Mouse (Mus musculus) limb, embryonic 15.5 days (tissue): ENCODE measurements at regions not wholly inside any gene's neighbourhood (a gene's known extent, or its start where the extent isn't known, plus 50 kb on each side); places are given as distances from the start of the nearest gene placed in this dataset.

ENCODE experiments used
- ATAC-seq: fragments of 200-750 bp; cut with Nextera tagmentation; 2 replicates; pipeline ENCODE4 v1.8.0; 2017; ENCODE audit warnings: low read depth, moderate TSS enrichment; ENCODE audit not compliant: insufficient number of reproducible peaks, low FRiP score, low TSS enrichment
- H3K27ac ChIP-seq: fragments of 300-500 bp; sonication (generic); 2 replicates; pipeline ENCODE4 v1.5.1; 2015; ENCODE audit warnings: moderate library complexity, mild to moderate bottlenecking, inconsistent platforms
- H3K27me3 ChIP-seq: fragments of 300-500 bp; sonication (generic); 2 replicates; pipeline ENCODE4 v1.6.1; 2015; ENCODE audit warnings: inconsistent platforms
- H3K36me3 ChIP-seq: fragments of 300-500 bp; sonication (generic); 2 replicates; pipeline ENCODE4 v1.6.1; 2015; ENCODE audit warnings: inconsistent platforms
- H3K4me1 ChIP-seq: fragments of 300-500 bp; sonication (generic); 2 replicates; pipeline ENCODE4 v1.6.1; 2015; ENCODE audit warnings: inconsistent platforms
- H3K4me2 ChIP-seq: fragments of 300-500 bp; sonication (generic); 2 replicates; pipeline ENCODE4 v1.6.1; 2015; ENCODE audit warnings: mild to moderate bottlenecking, inconsistent platforms
- H3K4me3 ChIP-seq: fragments of 300-500 bp; sonication (generic); 2 replicates; pipeline ENCODE4 v1.5.1; 2015; ENCODE audit warnings: mild to moderate bottlenecking, inconsistent platforms
- H3K9ac ChIP-seq: fragments of 300-500 bp; sonication (generic); 2 replicates; pipeline ENCODE4 v1.6.1; 2015; ENCODE audit warnings: inconsistent platforms
- H3K9me3 ChIP-seq: fragments of 300-500 bp; sonication (generic); 2 replicates; pipeline ENCODE4 v1.6.1; 2016; ENCODE audit warnings: inconsistent platforms
- WGBS: fragments of 180-500 bp; shearing (Covaris S2); methylation state at CpG from one replicate; pipeline ENCODE4 v1.1.7; 2015; 5-methylcytosine and 5-hydroxymethylcytosine counted together

GRCm38 (mm10) chr4:95270389-95270788, 218.4 kb upstream of the Jun start:
- Histone ChIP-seq H3K36me3 (no peaks in the 10 kb centered on the region), H3K9me3 (no peaks in the 10 kb centered on the region), H3K4me3 (no peak overlapping the region), H3K4me1 (no peaks in the 10 kb centered on the region), H3K27ac (no peak overlapping the region), H3K9ac (no peak overlapping the region), H3K27me3 (no peaks in the 10 kb centered on the region), H3K4me2 (no peak overlapping the region)
- no peak for ATAC-seq
- 74% methylated on average over 1 of the region's 1 CpGs for WGBS

GRCm38 (mm10) chr4:95276231-95276630, 224.2 kb upstream of the Jun start:
- no peak overlapping the region for H3K4me3 ChIP-seq
- no peak for ATAC-seq
- no peaks in the 10 kb centered on the region for H3K36me3 ChIP-seq
- H3K4me1 ChIP-seq = peaks cover 14% of the 10 kb centered on the region
- no peak overlapping the region for H3K4me2 ChIP-seq
- H3K27me3 ChIP-seq = no peaks in the 10 kb centered on the region
- H3K27ac ChIP-seq = no peak overlapping the region
- no peaks in the 10 kb centered on the region for H3K9me3 ChIP-seq
- H3K9ac ChIP-seq = no peak overlapping the region
- 60% methylated on average over 3 of the region's 3 CpGs for WGBS

GRCm38 (mm10) chr4:95277989-95278713, 226.1 kb upstream of the Jun start:
- Histone ChIP-seq H3K4me1 (peaks cover 14% of the 10 kb centered on the region), H3K9ac (no peak overlapping the region; the same call in 1 of the 2 replicates), H3K4me2 (peak overlapping the region; percentile 32), H3K9me3 (no peaks in the 10 kb centered on the region), H3K27me3 (no peaks in the 10 kb centered on the region), H3K36me3 (no peaks in the 10 kb centered on the region), H3K4me3 (no peak overlapping the region), H3K27ac (peak overlapping the region; percentile 70)
- ATAC-seq = no peak
- 36% methylated on average over 11 of the region's 11 CpGs for WGBS

DNA sequence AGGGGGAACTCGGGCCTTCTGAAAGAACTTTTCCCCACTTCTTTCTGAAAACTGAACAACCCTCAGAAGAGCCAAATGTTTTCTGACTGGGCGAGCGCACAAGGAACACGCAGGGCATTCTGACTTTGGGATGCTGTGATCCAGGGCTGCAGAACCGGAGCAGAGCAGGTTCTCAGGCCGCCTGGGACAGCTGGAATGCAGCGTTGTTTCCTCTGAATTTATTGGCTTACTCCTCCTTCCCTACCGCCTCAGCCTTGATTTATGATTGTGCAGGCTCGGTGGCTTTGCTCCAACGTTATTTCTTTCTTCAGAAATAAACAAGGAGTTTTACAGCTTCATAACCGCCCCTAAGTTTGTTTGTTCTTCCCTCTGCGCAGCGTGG, 226.7 kb upstream of the Jun start:
- Histone ChIP-seq H3K27me3 (no peaks in the 10 kb centered on the region), H3K4me2 (peak overlapping the region; percentile 32), H3K4me1 (peaks cover 14% of the 10 kb centered on the region), H3K9me3 (no peaks in the 10 kb centered on the region), H3K27ac (peak overlapping the region; percentile 70), H3K4me3 (no peak overlapping the region), H3K36me3 (no peaks in the 10 kb centered on the region), H3K9ac (no peak overlapping the region; the same call in 1 of the 2 replicates)
- WGBS = 8% methylated on average over 13 of the region's 13 CpGs
- no peak for ATAC-seq

DNA sequence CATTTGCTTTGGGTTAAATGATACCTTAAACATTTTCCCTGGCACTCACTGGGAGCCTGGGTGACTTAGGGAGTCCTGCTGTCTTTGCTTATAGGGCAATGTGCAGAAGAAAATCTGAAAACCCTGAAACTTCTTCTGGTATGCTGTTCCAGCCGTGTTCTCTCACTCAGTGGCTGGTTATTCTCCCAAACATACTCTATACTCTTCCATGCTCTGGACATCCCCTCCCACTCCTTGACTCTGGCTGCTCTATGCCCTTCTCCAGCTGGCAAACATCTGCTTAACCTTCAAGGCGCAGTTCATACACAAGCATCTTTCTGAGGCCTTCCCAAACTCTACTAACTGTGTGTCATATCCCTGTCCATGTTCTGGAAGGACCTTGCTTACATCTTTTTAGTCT, 227.2 kb upstream of the Jun start:
- 43% methylated on average over 2 of the region's 2 CpGs for WGBS
- H3K9ac ChIP-seq = no peak overlapping the region
- no peaks in the 10 kb centered on the region for H3K9me3 ChIP-seq
- no peak overlapping the region for H3K4me2 ChIP-seq
- no peak for ATAC-seq
- H3K27ac ChIP-seq = peak overlapping the region; percentile 70
- H3K4me3 ChIP-seq = no peak overlapping the region
- H3K36me3 ChIP-seq = no peaks in the 10 kb centered on the region
- no peaks in the 10 kb centered on the region for H3K27me3 ChIP-seq
- H3K4me1 ChIP-seq = peaks cover 14% of the 10 kb centered on the region

DNA sequence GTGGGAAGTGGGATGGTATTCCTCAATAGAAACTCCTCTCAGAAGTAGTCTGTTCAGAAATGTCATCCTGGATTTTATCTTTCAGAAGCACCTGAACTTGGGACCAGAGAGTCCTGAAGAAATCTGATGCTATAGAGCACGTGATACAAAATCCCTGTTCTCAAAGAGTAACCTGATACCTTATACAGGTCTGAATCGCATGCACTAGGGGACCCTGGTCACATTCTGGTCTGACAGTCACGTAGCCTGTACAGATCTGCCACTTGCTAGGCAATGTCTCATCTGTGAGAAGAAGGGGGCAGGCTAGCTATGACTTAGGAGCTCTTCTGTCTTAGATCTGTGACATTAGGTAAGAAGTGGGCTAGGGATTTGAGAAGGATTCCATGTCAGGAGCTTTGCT, 230.1 kb upstream of the Jun start:
- H3K27ac ChIP-seq = no peak overlapping the region
- H3K27me3 ChIP-seq = no peaks in the 10 kb centered on the region
- ATAC-seq = no peak
- no peak overlapping the region for H3K4me2 ChIP-seq
- H3K4me1 ChIP-seq = peaks cover 14% of the 10 kb centered on the region
- no peak overlapping the region for H3K4me3 ChIP-seq
- H3K9me3 ChIP-seq = no peaks in the 10 kb centered on the region
- 26% methylated on average over 3 of the region's 3 CpGs for WGBS
- no peak overlapping the region for H3K9ac ChIP-seq
- no peaks in the 10 kb centered on the region for H3K36me3 ChIP-seq

- Histone ChIP-seq H3K9me3 (no peaks in the 10 kb centered on the region), H3K4me3 (no peak overlapping the region), H3K36me3 (no peaks in the 10 kb centered on the region), H3K4me1 (peaks cover 8% of the 10 kb centered on the region), H3K4me2 (no peak overlapping the region), H3K27ac (no peak overlapping the region), H3K27me3 (no peaks in the 10 kb centered on the region), H3K9ac (no peak overlapping the region)
- no peak for ATAC-seq
- WGBS = 80% methylated on average over 2 of the region's 2 CpGs
Observed at GRCm38 (mm10) chr4:95283789-95284188, 231.8 kb upstream of the Jun start.

GRCm38 (mm10) chr4:95284192-95284591, 232.2 kb upstream of the Jun start:
- H3K9me3 ChIP-seq = no peaks in the 10 kb centered on the region
- 93% methylated on average over 2 of the region's 2 CpGs for WGBS
- H3K27me3 ChIP-seq = no peaks in the 10 kb centered on the region
- no peak overlapping the region for H3K9ac ChIP-seq
- no peak overlapping the region for H3K27ac ChIP-seq
- no peak for ATAC-seq
- no peaks in the 10 kb centered on the region for H3K36me3 ChIP-seq
- H3K4me3 ChIP-seq = no peak overlapping the region
- H3K4me1 ChIP-seq = peaks cover 4% of the 10 kb centered on the region
- H3K4me2 ChIP-seq = no peak overlapping the region

GRCm38 (mm10) chr4:95284696-95285095, 232.7 kb upstream of the Jun start:
- no peak for ATAC-seq
- Histone ChIP-seq H3K27ac (no peak overlapping the region), H3K4me1 (no peaks in the 10 kb centered on the region), H3K27me3 (no peaks in the 10 kb centered on the region), H3K9ac (no peak overlapping the region), H3K4me2 (no peak overlapping the region), H3K9me3 (no peaks in the 10 kb centered on the region), H3K36me3 (no peaks in the 10 kb centered on the region), H3K4me3 (no peak overlapping the region)
- 79% methylated on average over 1 of the region's 1 CpGs for WGBS

DNA sequence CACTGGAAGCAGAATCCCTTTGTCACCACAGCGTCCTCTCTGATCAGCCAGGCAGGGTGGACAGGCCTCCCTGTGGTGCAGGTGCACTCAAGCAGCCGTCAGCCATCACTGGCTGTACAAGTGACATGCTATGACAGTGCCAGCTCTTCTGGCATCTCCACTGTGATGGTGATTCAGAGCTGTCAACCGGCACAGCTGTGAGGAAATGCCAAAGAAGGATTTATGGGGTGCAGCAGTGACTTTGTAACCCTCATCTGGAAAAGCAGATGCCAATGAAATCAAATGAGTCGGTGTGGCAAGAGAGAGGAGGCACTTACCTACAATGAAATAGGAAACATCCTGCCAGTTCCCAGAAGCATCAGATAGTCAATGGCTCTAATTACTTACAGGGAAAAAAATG, 238.3 kb upstream of the Jun start:
- Histone ChIP-seq H3K27ac (no peak overlapping the region), H3K9ac (no peak overlapping the region), H3K4me3 (no peak overlapping the region), H3K9me3 (no peaks in the 10 kb centered on the region), H3K4me2 (no peak overlapping the region), H3K4me1 (0 out of 2 replicates have a peak, but pooled peaks cover 3% of the 10 kb centered on the region), H3K36me3 (no peaks in the 10 kb centered on the region), H3K27me3 (no peaks in the 10 kb centered on the region)
- 30% methylated on average over 4 of the region's 4 CpGs for WGBS
- no peak for ATAC-seq

DNA sequence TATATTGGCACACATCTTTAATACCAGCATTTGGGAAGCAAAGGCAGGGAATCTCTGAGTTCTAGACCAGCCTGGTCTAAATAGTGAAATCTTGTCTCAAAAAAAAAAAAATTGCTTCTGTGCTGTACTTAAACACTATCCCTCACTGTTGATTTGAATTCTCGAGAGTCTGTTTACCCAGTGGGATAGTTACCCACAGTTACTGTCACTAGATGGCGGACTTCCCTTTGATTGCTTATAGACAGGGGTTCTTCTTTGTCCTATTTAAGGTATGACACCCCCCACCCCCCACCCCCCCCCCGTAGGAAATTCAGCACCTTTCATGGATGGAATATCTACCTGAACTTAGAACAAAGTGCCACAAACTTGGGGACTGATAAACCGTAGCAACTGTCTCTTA, 242.1 kb upstream of the Jun start:
- WGBS = 45% methylated on average over 4 of the region's 4 CpGs

DNA sequence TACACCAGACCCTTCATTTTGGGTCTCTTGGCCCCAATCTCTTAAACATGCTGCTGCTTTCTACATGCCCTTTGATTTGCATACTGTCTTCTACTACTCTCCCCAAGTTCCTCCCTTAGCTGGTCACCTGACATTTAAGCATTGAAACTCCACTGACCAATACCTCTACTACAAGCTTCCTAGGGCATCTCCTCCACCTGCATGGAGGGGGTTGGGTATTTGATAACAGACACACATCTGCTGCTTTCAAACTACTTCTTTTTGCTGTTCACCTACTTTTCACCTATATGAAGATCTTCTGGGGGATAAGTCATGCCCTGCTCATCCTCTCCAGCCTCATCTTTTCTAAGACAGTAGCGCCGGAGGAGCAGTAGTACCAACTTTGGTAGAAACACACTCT, 249.9 kb upstream of the Jun start:
- no peak overlapping the region for H3K9ac ChIP-seq
- H3K4me2 ChIP-seq = no peak overlapping the region
- no peaks in the 10 kb centered on the region for H3K9me3 ChIP-seq
- 0 out of 2 replicates have a peak, but pooled peaks cover 6% of the 10 kb centered on the region for H3K4me1 ChIP-seq
- H3K27me3 ChIP-seq = no peaks in the 10 kb centered on the region
- H3K4me3 ChIP-seq = no peak overlapping the region
- ATAC-seq = no peak
- whole genome bisulfite sequencing = 85% methylated on average over 2 of the region's 2 CpGs
- H3K36me3 ChIP-seq = no peaks in the 10 kb centered on the region
- no peak overlapping the region for H3K27ac ChIP-seq

More for the DNA sequence above, 242.1 kb upstream of the Jun start:
- H3K4me3 ChIP-seq = no peak overlapping the region
- no peaks in the 10 kb centered on the region for H3K27me3 ChIP-seq
- no peaks in the 10 kb centered on the region for H3K9me3 ChIP-seq
- ATAC-seq = no peak
- H3K36me3 ChIP-seq = no peaks in the 10 kb centered on the region
- H3K4me2 ChIP-seq = no peak overlapping the region
- 0 out of 2 replicates have a peak, but pooled peaks cover 3% of the 10 kb centered on the region for H3K4me1 ChIP-seq
- H3K27ac ChIP-seq = no peak overlapping the region
- no peak overlapping the region for H3K9ac ChIP-seq

GRCm38 (mm10) chr4:95303337-95303736, 251.3 kb upstream of the Jun start:
- WGBS = 33% methylated on average over 2 of the region's 2 CpGs
- H3K9ac ChIP-seq = no peak overlapping the region

More at GRCm38 (mm10) chr4:95303337-95303736, 251.3 kb upstream of the Jun start:
- Histone ChIP-seq H3K4me3 (no peak overlapping the region), H3K27ac (no peak overlapping the region), H3K9me3 (no peaks in the 10 kb centered on the region), H3K27me3 (no peaks in the 10 kb centered on the region), H3K4me1 (0 out of 2 replicates have a peak, but pooled peaks cover 7% of the 10 kb centered on the region), H3K4me2 (no peak overlapping the region), H3K36me3 (no peaks in the 10 kb centered on the region)
- ATAC-seq = no peak
